Mouse (Mus musculus) adrenal gland, adult 10 weeks (tissue): ENCODE results near the gene 1700024B05Rik. TPM values are rescaled to one million over a fixed set of nuclear protein-coding genes. Genes with fewer than 3 reads are reported as not detected.

Experiments
- polyA plus RNA-seq: library from polyadenylated mRNA; stranded (reverse); fragments of 350-450 nt; fragmentation: Illumina TruSeq; extraction: RNeasy Lipid Tissue Mini Kit (QIAGEN cat#74804); gene quantifications from one replicate; pipeline ENCODE4 v1.2.3, GENCODE M21; 2014; ENCODE audit warnings: low read depth, low replicate concordance

Gene 1700024B05Rik
- not detected for polyA plus RNA-seq

GRCm38 (mm10) chr14:41943695-41944094 lies at the start of gene 1700024B05Rik:
Gene 1700024B05Rik, plus strand, starts transcription at chr14:41943995.

GRCm38 (mm10) chr14:41907190-41907589 lies 36.6 kb upstream of the 1700024B05Rik start, which contains the start of gene Gm7980:
Gene Gm7980, minus strand, starts transcription at chr14:41907290.

GRCm38 (mm10) chr14:41924649-41925048 lies 19.1 kb upstream of the 1700024B05Rik start, which contains the start of gene 1700049E17Rik1:
Gene 1700049E17Rik1, plus strand, starts transcription at chr14:41924949.

GRCm38 (mm10) chr14:41967827-41968226 lies 24.0 kb downstream of the 1700024B05Rik start, which contains the start of gene Gm6401:
Gene Gm6401, minus strand, starts transcription at chr14:41967927.

GRCm38 (mm10) chr14:41983225-41983624 lies 39.4 kb downstream of the 1700024B05Rik start, which contains the start of gene Gm3543:
Gene Gm3543, minus strand, starts transcription at chr14:41983325.

Other genes starting within 250 kb of the 1700024B05Rik start
- gene Gm8068, start 242.1 kb upstream of the 1700024B05Rik start, polyA plus RNA-seq, result not detected
- gene Gm7929, start 193.4 kb upstream of the 1700024B05Rik start, polyA plus RNA-seq, result not detected
- gene Gm47189, start 171.6 kb upstream of the 1700024B05Rik start, polyA plus RNA-seq, result not detected
- gene Gm7980, start 36.7 kb upstream of the 1700024B05Rik start, polyA plus RNA-seq, result not detected
- not detected for gene 1700049E17Rik1, start 19.0 kb upstream of the 1700024B05Rik start, polyA plus RNA-seq
- not detected for gene Gm6401, start 23.9 kb downstream of the 1700024B05Rik start, polyA plus RNA-seq
- not detected for gene Gm3543, start 39.3 kb downstream of the 1700024B05Rik start, polyA plus RNA-seq
- gene Gm7951, start 173.4 kb downstream of the 1700024B05Rik start, polyA plus RNA-seq, result not detected
- gene Gm17027, start 218.6 kb downstream of the 1700024B05Rik start, polyA plus RNA-seq, result not detected
- not detected for gene Gm3573, start 246.8 kb downstream of the 1700024B05Rik start, polyA plus RNA-seq